In the genomic region with DNA sequence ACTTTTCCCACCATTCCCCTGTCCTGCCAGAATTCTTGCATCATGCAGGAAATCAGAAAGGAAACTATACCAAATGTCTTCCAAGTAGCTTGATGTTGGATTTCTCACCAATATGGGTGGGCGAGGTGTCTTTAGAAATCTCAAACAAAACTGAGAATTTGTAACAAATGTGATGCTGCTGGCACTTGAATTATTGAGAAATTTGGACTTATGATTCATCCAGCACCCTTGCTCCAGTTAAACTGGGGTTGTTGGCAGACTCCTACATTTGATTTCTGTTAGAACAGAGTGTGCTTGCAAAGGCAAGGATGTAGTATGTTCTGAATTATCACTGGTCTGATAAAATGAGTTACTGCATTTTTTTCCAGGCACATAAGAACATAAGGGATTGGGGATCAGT, we compare ENCODE assay signal across 8 mouse cellular contexts.
DNase-seq lines count a peak whose midpoint lies in the region.
"Had no signal": no experiment of that assay in that cellular context is flagged by ENCODE, and none has a peak within 500 bp of the region (broad histone marks: within the 10 kb centered on the region; RNA-seq: fewer than 3 reads in every experiment).

No protein-coding gene starts in this region.

- peak; percentile 12 to 40 for DNase-seq in heart, adult 9 months (ENCODE audit: low spot score in 2 of 2)
- DNase-seq in heart, postnatal 36 days = no peak
- DNase-seq in 3T3-L1 (ENCODE audit: low read depth, low spot score) (peak; percentile 3), adipocyte (ENCODE audit: low spot score) (peak; percentile 17)
- DNase-seq in left cerebral cortex, postnatal 14 days (ENCODE audit: low spot score in 2 of 2) = peak; percentile 17 to 58
- DNase-seq in neural tube, embryonic 10.5 days (ENCODE audit: extremely low spot score, low spot score) = no peak
- no peak for DNase-seq in cerebellum, postnatal 10 days
- DNase-seq: cerebellum, adult 11-12 months had no signal

- intact Hi-C loops in heart, postnatal 36 days (cut with DNase I) = no loop called here
- intact Hi-C loops in left cerebral cortex, postnatal 14 days (cut with DNase I) = loop anchor here (10.0 kb wide), 1 partner anchor 761 kb away; a partner anchor contains a TSS

Comparison
In these comparisons a context has a peak if more than half of its experiments do, and no peak if none do; other contexts are left out.
1. DNase-seq: peak in heart, adult 9 months (2 of 2), 3T3-L1 (single experiment), adipocyte (single experiment) and left cerebral cortex, postnatal 14 days (2 of 2); none in heart, postnatal 36 days (0 of 2), neural tube, embryonic 10.5 days (single experiment) and cerebellum, postnatal 10 days (0 of 2).